Comparison of ENCODE assay signal across 22 mouse cellular contexts in genomic region chrX:135421203-135421602, GRCm38 (mm10). TPM values are rescaled to one million over a fixed set of nuclear protein-coding genes. Genes with fewer than 3 reads are reported as not detected.
DNase-seq lines count a peak whose midpoint lies in the region; ATAC-seq and TF ChIP-seq lines count a peak whose summit lies in the region.
"Not testable (repeated sequence)": the region's sequence is repeated elsewhere in the genome, so short reads cannot be mapped to it uniquely, and the experiment has no call there.
"Had no signal": no experiment of that assay in that cellular context is flagged by ENCODE, and none has a peak within 500 bp of the region (broad histone marks: within the 10 kb centered on the region; RNA-seq: fewer than 3 reads in every experiment).

No protein-coding gene starts in this region.

- not testable (repeated sequence) for TF ChIP-seq POLR2A in heart, adult 2 months (IDR thresholded peaks at IDR 0.05; ENCODE audit: insufficient read depth, low read depth, low read length)

- H3K4me1 ChIP-seq in heart, adult 2 months (ENCODE audit: control insufficient read depth, insufficient read depth, low read length), result not testable (repeated sequence)

- not testable (repeated sequence) for H3K27ac ChIP-seq in heart, adult 2 months

- ATAC-seq in common myeloid progenitor, adult 5-6 weeks (replicated peaks; ENCODE audit: low read depth, poor library complexity, severe bottlenecking), result peak; percentile 58; the same call in 1 of the 2 replicates
- peak; percentile 62; the same call in 1 of the 2 replicates for ATAC-seq in granulocyte monocyte progenitor cell, adult 5-6 weeks (replicated peaks; ENCODE audit: poor library complexity, severe bottlenecking)
- ATAC-seq in hematopoietic stem cell, adult 5-6 weeks (replicated peaks in 1 of 2; ENCODE audit: insufficient read depth in 1 of 2, low FRiP score in 2 of 2, low TSS enrichment in 1 of 2, low read depth in 1 of 2, poor library complexity in 2 of 2, severe bottlenecking in 2 of 2), result peak; percentile 32 to 58; a peak in 1 of 4 replicates
- ATAC-seq in megakaryocyte, adult 5-6 weeks (ENCODE audit: poor library complexity, severe bottlenecking), result peak; percentile 60; the same call in 1 of the 2 replicates
- ATAC-seq in megakaryocyte progenitor cell, adult 5-6 weeks (replicated peaks; ENCODE audit: poor library complexity), result peak; percentile 78

- not testable (repeated sequence) for H3K27me3 ChIP-seq in heart, adult 2 months (ENCODE audit: control insufficient read depth, insufficient read depth, low read length)

- 0 out of 2 replicates have a peak, but pooled peaks have one; percentile 2 for TF ChIP-seq CTCF in heart, adult 2 months (IDR thresholded peaks at IDR 0.05)

- peak; percentile 0 for DNase-seq in cerebellum, adult 9-10 months
- peak in 1 of 2 experiments; percentile 1 for DNase-seq in heart, adult 2 months

- intact Hi-C loops in heart, adult 2 months (cut with DNase I), result not testable (repeated sequence)

- H3K79me2 ChIP-seq in heart, adult 2 months (replicated peaks; ENCODE audit: control insufficient read depth, insufficient read depth, low read length), result not testable (repeated sequence)

- H3K9ac ChIP-seq in heart, adult 2 months (ENCODE audit: low read depth, low read length), result not testable (repeated sequence)

- 33% methylated on average over 4 of the region's 7 CpGs for WGBS in heart, adult 2 months

- H3K4me3 ChIP-seq in heart, adult 2 months, result not testable (repeated sequence)

- TF ChIP-seq EP300 in heart, adult 2 months (IDR thresholded peaks at IDR 0.05; ENCODE audit: insufficient read depth, low read depth, low read length), result not testable (repeated sequence)

- H3K36me3 ChIP-seq in heart, adult 2 months (ENCODE audit: control insufficient read depth, insufficient read depth, low read length), result not testable (repeated sequence)

RNA-seq across cellular contexts. Expression of gene Gm7903, which starts 12.4 kb away (rescaled TPM):
- not detected in 2 replicates for total RNA-seq in common myeloid progenitor, adult 5-6 weeks (2017)
- not detected in 2 replicates for total RNA-seq in granulocyte monocyte progenitor cell, adult 5-6 weeks (2014; fragmentation: Nextera tagmentation)
- total RNA-seq in granulocyte monocyte progenitor cell, adult 5-6 weeks (2017), result 0.36 TPM in 1 of 2 replicates, not detected in the other
- total RNA-seq in heart, adult 2 months (2021), result not detected
- not detected in 2 replicates for polyA plus RNA-seq in heart, adult 2 months (2012; rRNA removed)
- 0.38 TPM in 1 of 2 replicates, not detected in the other for total RNA-seq in hematopoietic stem cell, adult 5-6 weeks (2017)
- total RNA-seq in megakaryocyte, adult 5-6 weeks (2015), result not detected in 2 replicates
- 0.45 TPM in 1 of 2 replicates, not detected in the other for total RNA-seq in megakaryocyte, adult 5-6 weeks (2017)
- total RNA-seq in megakaryocyte progenitor cell, adult 5-6 weeks (2015), result not detected in 2 replicates
- total RNA-seq in megakaryocyte progenitor cell, adult 5-6 weeks (2017), result 0.30 TPM in 1 of 2 replicates, not detected in the other
- total RNA-seq: adrenal gland, adult 18-20 months; adrenal gland, adult 2 months; adrenal gland, adult 8-10 months; adrenal gland, postnatal 10 days; adrenal gland, postnatal 14 days; adrenal gland, postnatal 25 days; adrenal gland, postnatal 36 days; adrenal gland, postnatal 4 days; MEL had no signal
- polyA plus RNA-seq: activated CD4-positive, CD25-positive, alpha-beta regulatory T cell, adult 4 months; adrenal gland, adult 2 months; brain, embryonic 14.5 days; C2C12; G1E; Patski had no signal

RNA-seq across cellular contexts. Expression of gene Gm5128, which starts 48.1 kb away (rescaled TPM):
- not detected in 2 replicates for total RNA-seq in common myeloid progenitor, adult 5-6 weeks (2017)
- not detected in 2 replicates for total RNA-seq in granulocyte monocyte progenitor cell, adult 5-6 weeks (2014; fragmentation: Nextera tagmentation)
- not detected in 2 replicates for total RNA-seq in granulocyte monocyte progenitor cell, adult 5-6 weeks (2017)
- total RNA-seq in heart, adult 2 months (2021), result not detected
- polyA plus RNA-seq in heart, adult 2 months (2012; rRNA removed), result not detected in 2 replicates
- not detected in 2 replicates for total RNA-seq in hematopoietic stem cell, adult 5-6 weeks (2017)
- not detected in 2 replicates for total RNA-seq in megakaryocyte, adult 5-6 weeks (2015)
- not detected in 2 replicates for total RNA-seq in megakaryocyte, adult 5-6 weeks (2017)
- 0.07 TPM in 1 of 2 replicates, not detected in the other for total RNA-seq in megakaryocyte progenitor cell, adult 5-6 weeks (2015)
- 0.33 TPM in 1 of 2 replicates, not detected in the other for total RNA-seq in megakaryocyte progenitor cell, adult 5-6 weeks (2017)
- total RNA-seq: adrenal gland, adult 18-20 months; adrenal gland, adult 2 months; adrenal gland, adult 8-10 months; adrenal gland, postnatal 10 days; adrenal gland, postnatal 14 days; adrenal gland, postnatal 25 days; adrenal gland, postnatal 36 days; adrenal gland, postnatal 4 days; G1E; MEL had no signal
- polyA plus RNA-seq: activated CD4-positive, CD25-positive, alpha-beta regulatory T cell, adult 4 months; adrenal gland, adult 2 months; brain, embryonic 14.5 days; C2C12; CD4-positive, CD25-positive, alpha-beta regulatory T cell, adult 4 months; G1E; Patski had no signal
